Mouse (Mus musculus): ENCODE results near the gene Tmem206.

DNA sequence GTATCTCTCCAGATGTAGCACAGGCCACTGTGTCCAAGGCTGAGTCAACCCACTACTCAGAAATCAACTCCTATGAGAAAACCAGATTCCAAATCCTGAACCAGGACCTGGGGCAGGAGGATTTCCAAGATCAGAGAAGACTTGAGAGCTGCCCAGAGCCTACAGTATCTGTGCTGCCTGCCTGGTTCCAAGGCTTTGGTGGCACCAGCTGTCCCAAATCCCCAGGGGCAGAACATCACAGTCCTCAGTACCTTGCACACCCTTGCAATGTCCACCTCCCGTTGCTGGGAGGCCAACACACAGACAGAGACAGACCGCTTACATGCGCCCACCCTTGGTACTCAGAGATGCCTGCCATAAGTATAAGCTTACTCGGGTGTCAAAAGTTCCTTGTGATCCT lies 27.4 kb upstream of the Tmem206 start:
- TF ChIP-seq CTCF (IDR thresholded peaks at IDR 0.05; ENCODE audit: low read depth): no peak
- no peak for TF ChIP-seq EP300 (IDR thresholded peaks at IDR 0.05; ENCODE audit: low read depth)

All from liver, postnatal 0 days (tissue).